Mouse (Mus musculus): ENCODE measurements around the gene Prkar2a.

The Prkar2a gene

GRCm38 (mm10) chr9:108661677-108662612 is 27.2 kb upstream of the Prkar2a start, which contains the start of gene Slc25a20:
TSS of gene Slc25a20 (plus strand) at chr9:108662088.
- Histone ChIP-seq H3K9me3 (ENCODE audit: low read length) (no peaks in the 10 kb centered on the region), H3K27me3 (ENCODE audit: insufficient read depth, low read length) (no peaks in the 10 kb centered on the region), H3K4me1 (replicated peaks; ENCODE audit: low read depth, low read length) (peaks cover 48% of the 10 kb centered on the region), H3K4me3 (replicated peaks; ENCODE audit: low read length) (peak within 1 kb of the TSS; percentile 89), H3K36me3 (ENCODE audit: insufficient read depth, low read length) (peaks cover 3% of the 10 kb centered on the region; the same call in 1 of the 2 replicates)
- TF ChIP-seq POU5F1 (IDR thresholded peaks at IDR 0.05; ENCODE audit: borderline replicate concordance, low read length) (no peak), CTCF (conservative IDR thresholded peaks at IDR 0.05; ENCODE audit: low read length) (no peak), NANOG (IDR thresholded peaks at IDR 0.05; ENCODE audit: borderline replicate concordance, low read length) (no peak)

- Histone ChIP-seq H3K36me3 (ENCODE audit: insufficient read depth, low read length) (peaks cover 8% of the 10 kb centered on the region; the same call in 1 of the 2 replicates), H3K4me3 (replicated peaks; ENCODE audit: low read length) (peak overlapping the region; percentile 89), H3K4me1 (replicated peaks; ENCODE audit: low read depth, low read length) (peaks cover 48% of the 10 kb centered on the region), H3K9me3 (ENCODE audit: low read length) (no peaks in the 10 kb centered on the region), H3K27me3 (ENCODE audit: insufficient read depth, low read length) (no peaks in the 10 kb centered on the region)
- TF ChIP-seq NANOG (IDR thresholded peaks at IDR 0.05; ENCODE audit: borderline replicate concordance, low read length) (no peak), POU5F1 (IDR thresholded peaks at IDR 0.05; ENCODE audit: borderline replicate concordance, low read length) (no peak), CTCF (conservative IDR thresholded peaks at IDR 0.05; ENCODE audit: low read length) (no peak)
Measured at GRCm38 (mm10) chr9:108662660-108663059, 26.5 kb upstream of the Prkar2a start.

- Histone ChIP-seq H3K27me3 (ENCODE audit: insufficient read depth, low read length) (no peaks in the 10 kb centered on the region), H3K4me1 (replicated peaks; ENCODE audit: low read depth, low read length) (peaks cover 17% of the 10 kb centered on the region), H3K36me3 (ENCODE audit: insufficient read depth, low read length) (peaks cover 51% of the 10 kb centered on the region), H3K9me3 (ENCODE audit: low read length) (no peaks in the 10 kb centered on the region), H3K4me3 (replicated peaks; ENCODE audit: low read length) (no peak overlapping the region)
- TF ChIP-seq NANOG (IDR thresholded peaks at IDR 0.05; ENCODE audit: borderline replicate concordance, low read length) (no peak), CTCF (conservative IDR thresholded peaks at IDR 0.05; ENCODE audit: low read length) (peak; percentile 84)
Measured at GRCm38 (mm10) chr9:108669875-108670274, 19.2 kb upstream of the Prkar2a start.

GRCm38 (mm10) chr9:108673151-108673550 is 16.0 kb upstream of the Prkar2a start:
- no peaks in the 10 kb centered on the region for H3K27me3 ChIP-seq (ENCODE audit: insufficient read depth, low read length)

GRCm38 (mm10) chr9:108680026-108680425 is 9.1 kb upstream of the Prkar2a start:
- peaks cover 90% of the 10 kb centered on the region for H3K36me3 ChIP-seq (ENCODE audit: insufficient read depth, low read length)

More at GRCm38 (mm10) chr9:108673151-108673550, 16.0 kb upstream of the Prkar2a start:
- TF ChIP-seq NANOG (IDR thresholded peaks at IDR 0.05; ENCODE audit: borderline replicate concordance, low read length) (no peak), CTCF (conservative IDR thresholded peaks at IDR 0.05; ENCODE audit: low read length) (peak; percentile 92), POU5F1 (IDR thresholded peaks at IDR 0.05; ENCODE audit: borderline replicate concordance, low read length) (no peak)
- H3K36me3 ChIP-seq (ENCODE audit: insufficient read depth, low read length): peaks cover 72% of the 10 kb centered on the region
- H3K4me1 ChIP-seq (replicated peaks; ENCODE audit: low read depth, low read length): peaks cover 10% of the 10 kb centered on the region
- no peaks in the 10 kb centered on the region for H3K9me3 ChIP-seq (ENCODE audit: low read length)
- H3K4me3 ChIP-seq (replicated peaks; ENCODE audit: low read length): no peak overlapping the region

GRCm38 (mm10) chr9:108686475-108686887 is 2.6 kb upstream of the Prkar2a start:
- Histone ChIP-seq H3K4me1 (replicated peaks; ENCODE audit: low read depth, low read length) (peaks cover 25% of the 10 kb centered on the region), H3K4me3 (replicated peaks; ENCODE audit: low read length) (no peak overlapping the region), H3K9me3 (ENCODE audit: low read length) (no peaks in the 10 kb centered on the region), H3K36me3 (ENCODE audit: insufficient read depth, low read length) (peaks cover 36% of the 10 kb centered on the region), H3K27me3 (ENCODE audit: insufficient read depth, low read length) (peaks cover 15% of the 10 kb centered on the region)
- TF ChIP-seq POU5F1 (IDR thresholded peaks at IDR 0.05; ENCODE audit: borderline replicate concordance, low read length): no peak

More at GRCm38 (mm10) chr9:108680026-108680425, 9.1 kb upstream of the Prkar2a start:
- no peak for TF ChIP-seq CTCF (conservative IDR thresholded peaks at IDR 0.05; ENCODE audit: low read length)
- TF ChIP-seq POU5F1 (IDR thresholded peaks at IDR 0.05; ENCODE audit: borderline replicate concordance, low read length): no peak
- no peak for TF ChIP-seq NANOG (IDR thresholded peaks at IDR 0.05; ENCODE audit: borderline replicate concordance, low read length)
- Histone ChIP-seq H3K9me3 (ENCODE audit: low read length) (no peaks in the 10 kb centered on the region), H3K4me3 (replicated peaks; ENCODE audit: low read length) (no peak overlapping the region), H3K4me1 (replicated peaks; ENCODE audit: low read depth, low read length) (peaks cover 12% of the 10 kb centered on the region), H3K27me3 (ENCODE audit: insufficient read depth, low read length) (no peaks in the 10 kb centered on the region)

GRCm38 (mm10) chr9:108687181-108687580 is 1.9 kb upstream of the Prkar2a start:
- Histone ChIP-seq H3K4me1 (replicated peaks; ENCODE audit: low read depth, low read length) (peaks cover 26% of the 10 kb centered on the region), H3K36me3 (ENCODE audit: insufficient read depth, low read length) (peaks cover 31% of the 10 kb centered on the region), H3K27me3 (ENCODE audit: insufficient read depth, low read length) (peaks cover 19% of the 10 kb centered on the region), H3K4me3 (replicated peaks; ENCODE audit: low read length) (no peak overlapping the region), H3K9me3 (ENCODE audit: low read length) (no peaks in the 10 kb centered on the region)
- TF ChIP-seq CTCF (conservative IDR thresholded peaks at IDR 0.05; ENCODE audit: low read length) (no peak), POU5F1 (IDR thresholded peaks at IDR 0.05; ENCODE audit: borderline replicate concordance, low read length) (no peak), NANOG (IDR thresholded peaks at IDR 0.05; ENCODE audit: borderline replicate concordance, low read length) (no peak)

- H3K4me3 ChIP-seq (replicated peaks; ENCODE audit: low read length): no peak overlapping the region
- peaks cover 24% of the 10 kb centered on the region for H3K4me1 ChIP-seq (replicated peaks; ENCODE audit: low read depth, low read length)
- no peaks in the 10 kb centered on the region for H3K9me3 ChIP-seq (ENCODE audit: low read length)
- TF ChIP-seq NANOG (IDR thresholded peaks at IDR 0.05; ENCODE audit: borderline replicate concordance, low read length): no peak
- no peak for TF ChIP-seq POU5F1 (IDR thresholded peaks at IDR 0.05; ENCODE audit: borderline replicate concordance, low read length)
- no peak for TF ChIP-seq CTCF (conservative IDR thresholded peaks at IDR 0.05; ENCODE audit: low read length)
- peaks cover 23% of the 10 kb centered on the region for H3K27me3 ChIP-seq (ENCODE audit: insufficient read depth, low read length)
- H3K36me3 ChIP-seq (ENCODE audit: insufficient read depth, low read length): peaks cover 26% of the 10 kb centered on the region
Measured at GRCm38 (mm10) chr9:108687686-108688085, 1.4 kb upstream of the Prkar2a start.

Measured in E14TG2a.4 (cell line).